Mouse (Mus musculus) embryonic stem cell, embryonic (primary cell): ENCODE data around the gene Cfap100.

ENCODE experiments used
- CTCF ChIA-PET, 4 experiments: fragments of 300-600 bp in 2 of 4; fragments of 350-600 bp in 2 of 4; sonication (Branson Sonifier 250); formaldehyde crosslinking; loops; one replicate each; lab custom pipeline; 2022; ENCODE audit warnings: inconsistent platforms in 2 of 4; lab: Charles Lee
- POLR2A ChIA-PET, 4 experiments: fragments of 300-600 bp in 2 of 4; fragments of 350-600 bp in 2 of 4; sonication (Branson Sonifier 250); formaldehyde crosslinking; loops; one replicate each; lab custom pipeline; 2022; ENCODE audit warnings: antibody characterized with exemption in 4 of 4, inconsistent platforms in 1 of 4; lab: Charles Lee

Cfap100 gene

DNA sequence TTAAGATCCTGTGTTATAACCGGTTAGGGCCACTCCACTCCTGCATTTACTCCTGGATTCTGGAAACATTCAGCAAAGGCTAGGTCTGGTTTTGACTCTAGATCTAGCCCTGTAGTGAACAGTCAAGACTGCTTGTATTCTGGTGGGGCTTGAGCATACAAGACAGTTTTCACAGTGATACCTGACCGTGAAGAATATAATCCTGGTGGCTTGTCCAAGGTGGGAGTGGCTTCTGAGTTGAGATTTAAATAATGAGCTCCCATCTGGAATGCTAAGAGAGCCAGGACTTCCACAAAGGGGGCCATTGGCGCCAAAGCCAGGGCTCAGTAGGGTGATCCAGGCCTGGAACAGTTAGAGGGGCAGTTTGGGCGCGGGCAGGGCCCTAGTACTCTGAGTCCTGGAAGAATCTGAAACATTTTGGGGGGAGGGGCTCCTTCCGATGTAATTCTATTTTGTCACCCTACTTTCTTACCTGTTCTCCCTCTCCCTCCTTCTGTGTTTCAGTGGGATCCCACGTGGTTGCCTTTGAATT, 35.4 kb upstream of the Cfap100 start:
- CTCF ChIA-PET, result interaction anchor here in 1 of 4 experiments (0.9 kb wide), 1 partner anchor 49 kb away, joined by 3 read pairs; no protein-coding TSS in a partner anchor
- POLR2A ChIA-PET, result interaction anchor here in 3 of 4 experiments (0.5 to 1.7 kb wide), 25 partner anchors 9 to 1577 kb away, joined by 3 to 22 read pairs (median 4); partner anchors contain the start of gene Zxdc (in 1 of the 3)

DNA sequence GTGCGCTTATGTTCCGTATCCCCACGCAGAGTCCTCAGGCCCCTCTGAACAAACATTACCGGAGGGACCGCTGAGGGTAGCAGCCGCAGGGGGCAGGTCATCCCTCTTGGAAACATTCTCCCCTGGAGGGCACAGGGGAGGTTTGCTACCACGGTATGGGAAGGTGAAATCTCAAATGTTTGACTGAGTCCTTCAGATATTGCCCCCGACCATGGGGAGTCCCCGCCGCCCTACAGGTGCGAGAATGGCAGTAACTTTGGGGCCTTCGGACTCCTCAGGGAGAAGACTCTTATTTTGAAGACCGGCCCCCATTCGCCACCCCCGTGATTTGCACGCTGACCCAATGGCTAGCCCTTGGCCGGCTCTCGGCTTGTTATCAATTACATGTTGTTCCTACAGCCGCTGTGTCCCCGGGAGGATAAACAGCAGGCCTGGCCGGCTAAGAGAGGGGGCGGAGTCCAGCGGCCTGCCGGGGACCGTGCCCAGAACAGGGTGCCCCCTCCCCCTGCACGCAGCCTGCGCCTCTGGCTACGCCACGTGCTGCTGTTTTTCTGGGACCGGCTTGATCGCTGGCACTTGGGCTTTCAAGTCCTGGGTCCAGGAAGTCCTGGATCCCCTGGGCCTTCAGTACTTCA, 34.7 kb upstream of the Cfap100 start:
- POLR2A ChIA-PET, result interaction anchor here in 3 of 4 experiments (0.6 to 4.1 kb wide), 24 partner anchors 9 to 98 kb away, joined by 3 to 30 read pairs (median 4); partner anchors contain the start of gene Zxdc (in 1 of the 3)
- CTCF ChIA-PET, result interaction anchor here in 1 of 4 experiments (0.9 kb wide), 1 partner anchor 50 kb away, joined by 3 read pairs; no protein-coding TSS in a partner anchor

DNA sequence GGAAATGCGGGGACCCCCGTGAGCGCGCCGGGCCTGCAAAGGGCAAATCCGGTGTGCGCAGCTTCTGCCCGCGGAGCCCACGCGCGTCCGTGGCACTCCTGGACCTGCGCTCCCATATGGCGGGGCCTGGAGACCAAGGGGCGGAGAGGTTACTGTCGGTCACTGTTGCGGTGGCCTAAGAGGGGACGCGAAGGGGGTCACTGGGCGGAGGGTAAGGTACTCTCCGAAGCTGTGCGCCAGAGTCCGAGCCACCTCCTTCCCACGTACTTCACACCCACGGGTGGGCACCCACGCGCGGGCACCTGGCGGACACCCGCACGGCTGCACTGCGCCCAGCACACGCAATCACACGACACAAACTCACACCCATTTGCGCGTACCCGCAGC, 34.2 kb upstream of the Cfap100 start:
- ChIA-PET POLR2A (interaction anchor here in 3 of 4 experiments (0.6 to 4.1 kb wide), 4 partner anchors 12 to 98 kb away, joined by 4 to 30 read pairs (median 16); no protein-coding TSS in a partner anchor), CTCF (interaction anchor here in 1 of 4 experiments (1.0 kb wide), 1 partner anchor 13 kb away, joined by 3 read pairs; no protein-coding TSS in a partner anchor)

DNA sequence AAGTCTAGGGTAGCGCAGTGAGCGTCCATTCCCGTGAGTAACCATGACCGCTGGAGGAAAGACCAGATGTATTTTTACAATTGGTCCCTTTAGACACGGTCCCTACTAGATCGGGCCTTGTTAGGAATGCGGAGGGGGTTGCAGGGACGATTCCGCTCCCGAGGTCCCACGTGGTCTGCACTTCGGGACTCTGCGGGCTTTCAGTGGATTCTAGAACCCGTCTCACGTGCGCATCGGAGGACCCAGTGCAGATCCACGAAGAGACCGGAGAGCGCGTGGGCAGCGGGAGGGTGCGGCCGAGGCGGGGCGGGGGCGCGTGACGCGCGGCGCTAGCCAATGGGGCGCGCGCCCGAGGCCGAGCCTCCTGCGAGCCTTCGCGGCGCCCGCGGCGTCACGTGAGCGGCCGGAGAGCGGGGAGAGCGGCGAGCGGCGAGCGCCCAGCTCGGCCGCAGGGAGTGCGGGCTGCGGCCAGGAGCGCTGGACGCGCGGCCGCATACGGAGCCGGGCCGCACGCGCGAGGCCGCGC, 33.6 kb upstream of the Cfap100 start, which contains the start of gene Klf15:
TSS of gene Klf15 (plus strand) at position 396 of the 526 bp plus-strand sequence.
- CTCF ChIA-PET, result interaction anchor here in 1 of 4 experiments (1.0 kb wide), 1 partner anchor 13 kb away, joined by 3 read pairs; no protein-coding TSS in a partner anchor
- POLR2A ChIA-PET, result interaction anchor here in 3 of 4 experiments (0.6 to 4.1 kb wide), 7 partner anchors 9 to 99 kb away, joined by 3 to 30 read pairs (median 5); no protein-coding TSS in a partner anchor

DNA sequence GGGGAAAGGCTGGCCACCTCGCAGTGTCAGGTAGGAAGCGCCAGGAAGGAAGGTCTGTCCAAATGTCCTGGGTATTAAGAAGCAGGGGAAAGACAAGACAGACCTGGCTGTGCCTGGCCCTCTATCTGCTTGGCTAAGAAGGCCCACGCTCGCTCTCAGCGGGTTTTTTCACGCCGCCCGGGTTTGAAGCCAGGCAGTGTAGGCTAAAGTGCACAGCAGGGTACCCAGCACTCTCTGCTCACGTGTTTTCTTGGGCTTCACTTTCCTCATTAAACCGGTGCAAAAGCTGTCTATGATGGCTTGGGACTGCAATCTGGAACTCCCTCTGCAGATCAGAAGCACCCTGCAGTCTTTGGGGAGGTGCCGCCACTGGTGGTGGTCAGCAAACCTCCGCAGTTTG, 33.2 kb upstream of the Cfap100 start:
- CTCF ChIA-PET, result interaction anchor here in 2 of 4 experiments (1.0 to 1.6 kb wide), 3 partner anchors 11 to 39 kb away, joined by 3 to 4 read pairs (median 3); no protein-coding TSS in a partner anchor
- POLR2A ChIA-PET, result interaction anchor here in 3 of 4 experiments (0.6 to 4.1 kb wide), 8 partner anchors 9 to 99 kb away, joined by 3 to 30 read pairs (median 4); no protein-coding TSS in a partner anchor

DNA sequence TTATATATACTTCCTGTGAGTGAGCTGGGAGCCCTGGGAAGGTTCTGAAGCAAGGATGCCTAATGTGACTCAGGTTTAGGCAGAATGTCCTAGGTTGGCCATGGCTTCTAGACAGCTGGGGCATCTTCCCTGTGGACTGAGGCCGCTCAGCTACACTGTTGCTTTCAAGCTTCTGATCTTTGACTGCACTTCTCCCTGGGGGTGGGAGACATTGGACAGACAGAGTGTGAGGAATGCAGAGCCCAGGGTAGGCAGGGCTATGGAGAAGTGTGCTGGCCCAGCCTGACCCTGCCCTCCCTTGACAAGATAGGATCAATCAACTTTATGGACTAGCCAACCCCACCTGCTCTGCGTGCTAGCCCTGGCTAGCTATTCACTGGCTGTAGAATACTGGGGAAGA, 32.6 kb upstream of the Cfap100 start:
- CTCF ChIA-PET, result interaction anchor here in 3 of 4 experiments (0.8 to 1.6 kb wide), 5 partner anchors 10 to 39 kb away, joined by 3 to 4 read pairs (median 3); partner anchors contain the start of gene Cfap100 (in 1 of the 3)
- POLR2A ChIA-PET, result interaction anchor here in 3 of 4 experiments (0.6 to 4.1 kb wide), 14 partner anchors 8 to 101 kb away, joined by 3 to 30 read pairs (median 4); partner anchors contain the start of gene Aldh1l1 (in 1 of the 3)

DNA sequence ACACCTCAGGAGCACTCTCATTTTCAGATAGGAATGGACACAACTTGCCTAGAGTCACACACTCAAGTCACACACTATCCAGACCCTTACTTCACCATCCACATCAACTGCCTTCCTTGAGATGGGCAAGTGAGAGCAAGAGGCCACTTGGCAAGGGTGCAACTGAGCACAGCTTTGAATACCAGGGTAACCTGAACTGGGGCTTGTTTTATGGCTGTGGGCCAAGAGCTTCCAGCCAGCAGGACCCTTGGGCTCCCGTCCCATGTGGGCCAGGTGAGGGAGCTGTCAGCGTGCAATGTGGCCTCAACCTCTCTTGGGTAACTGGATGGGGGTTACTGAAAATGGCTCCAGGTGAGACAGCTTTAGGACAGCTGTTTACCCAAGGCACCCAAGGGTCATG, 28.8 kb upstream of the Cfap100 start:
- ChIA-PET POLR2A (interaction anchor here in 3 of 4 experiments (0.5 to 9.8 kb wide), 9 partner anchors 11 to 93 kb away, joined by 3 to 134 read pairs (median 4); no protein-coding TSS in a partner anchor), CTCF (interaction anchor here in 2 of 4 experiments (0.7 to 1.6 kb wide), 2 partner anchors 70 to 81 kb away, joined by 3 to 7 read pairs; no protein-coding TSS in a partner anchor)

DNA sequence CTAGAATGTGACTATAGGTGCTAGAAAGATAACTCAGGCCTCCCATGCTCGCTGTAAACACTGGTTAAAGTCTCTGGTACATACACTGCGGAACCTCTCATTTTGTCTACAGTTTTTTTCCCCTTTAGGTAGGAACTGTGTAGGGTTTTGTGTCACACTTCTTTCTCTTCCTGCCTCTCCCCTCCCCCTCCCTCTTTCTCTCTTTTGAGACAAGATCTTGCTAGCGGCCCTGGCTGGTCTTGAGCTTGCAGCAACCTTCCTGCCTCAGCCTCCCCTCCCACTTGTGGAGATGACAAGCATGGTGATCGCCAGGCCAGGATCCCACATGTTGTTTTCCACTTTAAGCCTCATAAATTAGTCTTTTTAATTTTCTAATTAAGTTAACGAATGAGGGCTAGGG, 25.2 kb upstream of the Cfap100 start:
- POLR2A ChIA-PET, result interaction anchor here in 3 of 4 experiments (0.7 to 9.8 kb wide), 19 partner anchors 10 to 121 kb away, joined by 3 to 134 read pairs (median 4); partner anchors contain the start of genes Cfap100 (in 2 of the 3) and Aldh1l1 (in 1 of the 3)
- CTCF ChIA-PET, result interaction anchor here in 3 of 4 experiments (0.7 to 1.9 kb wide), 3 partner anchors 19 to 733 kb away, joined by 4 read pairs; no protein-coding TSS in a partner anchor

DNA sequence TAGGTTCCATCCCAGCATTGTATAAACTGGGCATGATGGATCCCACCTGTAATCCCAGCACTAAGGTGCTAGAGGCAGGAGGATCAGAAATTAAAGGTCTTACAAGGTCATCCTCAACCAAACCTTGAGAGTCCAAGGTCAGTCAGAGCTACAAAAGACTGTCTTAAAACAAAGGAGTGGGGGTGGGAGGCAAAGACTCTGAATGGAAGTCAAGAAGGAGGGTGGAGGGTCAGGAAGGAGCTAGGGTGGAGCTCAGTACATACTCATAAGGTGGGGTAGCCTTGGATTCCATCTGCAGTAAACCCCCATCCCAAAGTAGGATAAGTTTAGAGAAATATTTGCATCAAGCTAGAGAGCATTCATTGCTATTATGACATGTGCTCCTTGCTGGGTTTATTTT, 24.0 kb upstream of the Cfap100 start:
- CTCF ChIA-PET, result interaction anchor here in 2 of 4 experiments (0.6 to 1.9 kb wide), 5 partner anchors 24 to 539 kb away, joined by 3 to 5 read pairs (median 3); partner anchors contain the start of gene Cfap100 (in 1 of the 2)
- POLR2A ChIA-PET, result interaction anchor here in 3 of 4 experiments (0.6 to 9.8 kb wide), 39 partner anchors 8 to 108 kb away, joined by 3 to 134 read pairs (median 4); partner anchors contain the start of genes Cfap100 (in 3 of the 3), Klf15 (in 2 of the 3) and Zxdc (in 1 of the 3)

DNA sequence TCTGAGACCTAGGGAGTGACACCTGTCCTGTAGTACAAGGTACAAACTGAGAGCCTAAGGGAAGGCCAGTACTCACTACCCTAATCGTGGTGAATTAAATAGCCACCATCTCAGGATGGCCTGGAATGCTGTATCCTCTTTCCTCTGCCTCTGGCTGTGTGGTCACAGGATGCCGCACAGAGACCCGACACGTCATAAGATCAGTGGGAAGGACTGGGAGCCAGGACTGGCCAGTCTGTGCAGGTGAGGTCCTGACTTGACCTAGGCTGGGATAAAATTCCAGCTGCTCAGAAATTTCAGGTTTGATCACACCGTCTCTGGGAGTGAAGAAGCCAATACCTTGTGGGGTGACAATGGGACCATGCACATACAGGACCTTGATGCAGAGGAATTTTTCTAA, 22.9 kb upstream of the Cfap100 start:
- CTCF ChIA-PET, result interaction anchor here in 3 of 4 experiments (0.6 to 2.5 kb wide), 11 partner anchors 9 to 286 kb away, joined by 3 to 13 read pairs (median 5); partner anchors contain the start of gene Cfap100 (in 1 of the 3)
- POLR2A ChIA-PET, result interaction anchor here in 3 of 4 experiments (0.6 to 9.8 kb wide), 24 partner anchors 10 to 110 kb away, joined by 3 to 134 read pairs (median 6); partner anchors contain the start of genes Cfap100 (in 1 of the 3) and Klf15 (in 1 of the 3)

DNA sequence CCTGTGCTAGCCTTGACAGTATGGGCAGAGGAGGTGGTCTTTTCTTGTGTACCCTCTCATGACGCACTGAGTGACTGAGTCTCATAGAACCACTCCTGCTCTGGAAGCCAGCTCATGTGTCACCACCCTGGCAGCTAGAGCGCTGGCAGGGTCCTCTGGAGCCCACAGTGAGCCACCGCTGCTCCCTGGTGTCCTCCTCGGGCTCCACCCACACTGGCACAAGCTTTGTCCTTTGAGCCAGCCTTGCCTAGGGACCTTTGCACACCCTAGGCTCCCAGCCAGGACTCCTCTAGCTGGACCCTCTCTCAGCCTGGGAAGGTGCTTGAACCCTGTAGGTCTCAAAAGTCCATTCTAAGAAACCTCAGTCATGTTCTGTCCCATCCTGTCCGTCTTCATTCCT, 22.1 kb upstream of the Cfap100 start:
- POLR2A ChIA-PET, result interaction anchor here in 3 of 4 experiments (0.6 to 9.8 kb wide), 18 partner anchors 9 to 111 kb away, joined by 3 to 134 read pairs (median 4); partner anchors contain the start of genes Cfap100 (in 1 of the 3) and Klf15 (in 1 of the 3)
- CTCF ChIA-PET, result interaction anchor here (0.5 to 2.5 kb wide), 17 partner anchors 9 to 156 kb away, joined by 3 to 13 read pairs (median 4); partner anchors contain the start of genes Aldh1l1 (in 1 of the 4) and Cfap100 (in 1 of the 4)

DNA sequence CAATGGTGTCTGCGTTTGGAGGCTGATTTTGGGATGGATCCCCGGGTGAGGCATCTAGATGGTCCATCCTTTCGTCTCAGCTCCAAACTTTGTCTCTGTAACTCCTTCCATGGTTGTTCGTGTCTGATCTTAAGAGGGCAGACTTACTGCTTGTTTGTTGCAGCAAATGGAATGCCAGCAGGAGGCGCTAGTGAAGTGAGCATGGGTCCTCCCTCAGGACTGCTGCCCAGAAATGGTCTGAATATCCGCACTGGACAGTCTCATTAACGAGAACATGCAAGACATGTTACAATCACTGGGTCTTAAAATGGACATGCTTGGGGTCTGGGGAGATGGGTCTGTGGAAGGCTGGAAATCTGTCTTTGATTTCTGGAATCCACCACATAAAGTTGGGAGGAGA, 21.6 kb upstream of the Cfap100 start:
- POLR2A ChIA-PET, result interaction anchor here in 3 of 4 experiments (0.6 to 9.8 kb wide), 18 partner anchors 11 to 111 kb away, joined by 3 to 134 read pairs (median 5); partner anchors contain the start of genes Cfap100 (in 1 of the 3) and Klf15 (in 1 of the 3)
- CTCF ChIA-PET, result interaction anchor here (0.6 to 2.5 kb wide), 22 partner anchors 10 to 157 kb away, joined by 3 to 13 read pairs (median 4); partner anchors contain the start of genes Cfap100 (in 1 of the 4) and Klf15 (in 1 of the 4)

DNA sequence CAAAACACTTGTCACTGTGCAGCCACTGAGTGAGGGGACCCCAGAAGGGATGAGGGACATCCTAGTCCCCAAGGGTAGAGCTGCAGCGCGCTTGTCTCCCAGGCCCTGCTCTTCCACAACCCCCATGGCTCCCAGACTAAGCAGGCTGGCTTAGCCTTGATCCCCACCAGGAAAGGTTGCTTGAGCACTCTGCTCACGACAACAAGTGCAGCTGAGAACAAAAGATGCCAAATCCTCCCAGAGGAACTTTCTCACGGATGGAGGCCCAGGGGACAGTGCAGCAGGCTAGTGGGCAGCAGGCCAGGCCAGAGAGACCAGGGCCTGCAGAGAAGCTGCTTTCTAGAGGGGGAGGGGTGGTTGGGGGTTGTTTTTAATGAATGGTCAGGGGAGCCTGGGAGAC, 18.3 kb upstream of the Cfap100 start:
- CTCF ChIA-PET, result interaction anchor here in 2 of 4 experiments (0.6 to 2.3 kb wide), 5 partner anchors 9 to 19 kb away, joined by 3 to 10 read pairs (median 4); partner anchors contain the start of gene Cfap100 (in 1 of the 2)
- POLR2A ChIA-PET, result interaction anchor here in 3 of 4 experiments (1.0 to 1.8 kb wide), 7 partner anchors 10 to 103 kb away, joined by 3 to 7 read pairs (median 5); no protein-coding TSS in a partner anchor

DNA sequence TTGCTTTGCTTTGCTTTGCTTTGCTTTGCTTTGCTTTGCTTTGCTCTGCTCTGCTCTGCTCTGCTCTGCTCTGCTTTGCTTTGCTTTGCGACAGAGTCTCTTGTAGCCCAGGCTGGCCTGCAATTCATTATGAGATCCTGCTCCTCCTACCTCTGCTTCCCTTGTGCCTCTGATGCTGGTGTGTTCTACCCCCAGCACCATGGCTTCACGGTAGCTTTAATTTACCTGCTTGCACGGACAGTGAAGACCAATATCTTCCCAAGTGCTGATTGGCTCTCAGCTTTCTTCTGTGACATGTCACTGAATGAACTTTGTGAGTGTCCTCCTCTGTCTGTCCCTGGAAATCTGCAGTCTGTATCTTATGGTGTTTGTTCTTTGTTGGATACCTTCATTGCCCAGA, 8.4 kb upstream of the Cfap100 start:
- ChIA-PET CTCF (interaction anchor here in 3 of 4 experiments (0.6 to 2.0 kb wide), 5 partner anchors 9 to 98 kb away, joined by 3 to 6 read pairs (median 5); partner anchors contain the start of gene Cfap100 (in 1 of the 3)), POLR2A (interaction anchor here in 3 of 4 experiments (0.8 to 3.6 kb wide), 19 partner anchors 8 to 124 kb away, joined by 3 to 22 read pairs (median 4); partner anchors contain the start of gene Aldh1l1 (in 1 of the 3))

DNA sequence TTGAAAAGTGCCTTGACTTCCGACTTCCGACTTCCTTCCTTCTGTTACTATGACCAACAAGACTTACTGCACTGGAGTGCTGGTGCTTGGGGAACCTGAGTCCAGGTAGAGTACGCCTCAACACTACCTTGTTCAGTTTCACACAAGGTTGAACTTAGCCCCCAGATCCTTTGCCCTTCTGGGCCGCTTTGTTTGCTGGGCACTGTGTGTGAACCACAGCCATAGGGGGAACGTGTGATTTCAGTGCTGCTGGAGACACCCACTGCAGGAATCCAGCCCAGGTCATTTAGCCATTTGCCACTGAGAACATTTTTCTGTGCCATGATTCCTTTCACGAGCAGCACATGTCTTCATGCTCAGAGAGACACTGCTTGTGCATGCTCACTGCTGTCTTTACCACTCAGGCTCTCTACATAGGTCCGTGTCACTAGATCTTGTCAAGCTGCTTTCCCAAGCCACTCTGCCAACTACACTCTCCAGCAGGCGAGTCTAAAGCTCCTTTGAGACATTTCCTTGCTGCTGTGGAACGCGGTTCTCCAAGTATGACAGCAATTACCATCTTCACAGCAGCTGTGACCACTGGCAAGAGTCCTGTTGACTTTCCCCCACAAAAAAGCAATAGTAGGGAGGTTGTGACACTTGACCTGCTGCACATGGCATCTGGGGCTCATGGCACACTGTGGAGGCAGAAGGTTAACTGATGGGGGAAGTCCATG, 7.8 kb upstream of the Cfap100 start:
- CTCF ChIA-PET, result interaction anchor here in 3 of 4 experiments (0.7 to 2.1 kb wide), 7 partner anchors 10 to 171 kb away, joined by 3 to 15 read pairs (median 6); no protein-coding TSS in a partner anchor
- POLR2A ChIA-PET, result interaction anchor here in 3 of 4 experiments (0.8 to 3.6 kb wide), 21 partner anchors 9 to 125 kb away, joined by 3 to 22 read pairs (median 5); partner anchors contain the start of gene Aldh1l1 (in 1 of the 3)
